Mouse (Mus musculus) ES-E14 (cell line): ENCODE results near the gene Cadps2. TPM values are rescaled to one million over a fixed set of nuclear protein-coding genes. Genes with fewer than 3 reads are reported as not detected.

Source experiments
- DNase-seq: peaks from one replicate; pipeline ENCODE4 v3.0.0-alpha.2; 2013; ENCODE audit warnings: low read depth, low spot score
- H3K27ac ChIP-seq: 2 replicates; pipeline ENCODE4 v1.5.1; 2012; ENCODE audit warnings: low read depth, mild to moderate bottlenecking, low read length, moderate library complexity, mixed read lengths; ENCODE audit not compliant: poor library complexity, insufficient read depth, severe bottlenecking
- H3K36me3 ChIP-seq: 2 replicates; pipeline ENCODE4 v1.6.1; 2012; ENCODE audit warnings: mild to moderate bottlenecking, low read length, moderate library complexity, mixed read lengths; ENCODE audit not compliant: control insufficient read depth, poor library complexity, insufficient read depth, severe bottlenecking
- H3K4me1 ChIP-seq, 2 experiments: fragments of 150-350 bp in 1 of 2; sonication (generic) in 1 of 2; 2 replicates each; pipeline ENCODE4 v1.6.1; 2012; ENCODE audit warnings: low read length in 2 of 2, mild to moderate bottlenecking in 1 of 2, mixed read lengths in 1 of 2; ENCODE audit not compliant: control insufficient read depth in 2 of 2, insufficient read depth in 2 of 2, poor library complexity in 1 of 2
- H3K4me3 ChIP-seq, 2 experiments: fragments of 150-350 bp in 1 of 2; sonication (generic) in 1 of 2; 2 replicates each; pipeline ENCODE4 v1.5.1; 2012; ENCODE audit warnings: low read length in 2 of 2, low read depth in 1 of 2, mild to moderate bottlenecking in 1 of 2, mixed read lengths in 1 of 2; ENCODE audit not compliant: insufficient read depth in 1 of 2, poor library complexity in 1 of 2, severe bottlenecking in 1 of 2
- H3K9ac ChIP-seq: 2 replicates; pipeline ENCODE4 v1.6.1; 2012; ENCODE audit warnings: low read depth, mild to moderate bottlenecking, low read length, mixed read lengths; ENCODE audit not compliant: poor library complexity, insufficient read depth, severe bottlenecking
- H3K9me3 ChIP-seq: fragments of 150-350 bp; sonication (generic); 2 replicates; pipeline ENCODE4 v1.6.1; 2012; ENCODE audit warnings: low read depth, mild to moderate bottlenecking, low read length; ENCODE audit not compliant: control insufficient read depth, insufficient read depth
- CHD2 ChIP-seq: IDR thresholded peaks from 2 replicates; pipeline ENCODE4 v1.6.1; 2014; ENCODE audit warnings: mild to moderate bottlenecking, low read depth, low read length, inconsistent platforms
- HCFC1 ChIP-seq: IDR thresholded peaks from 2 replicates; pipeline ENCODE4 v1.6.1; 2012; ENCODE audit warnings: low read length, inconsistent platforms, borderline replicate concordance; ENCODE audit not compliant: insufficient read depth
- MAFK ChIP-seq: IDR thresholded peaks from 2 replicates; pipeline ENCODE4 v1.6.1; 2014; ENCODE audit warnings: mild to moderate bottlenecking, low read depth, low read length, inconsistent platforms; ENCODE audit not compliant: insufficient read depth
- ZC3H11A ChIP-seq: IDR thresholded peaks from 2 replicates; pipeline ENCODE4 v1.6.1; 2012; ENCODE audit warnings: low read depth, mild to moderate bottlenecking, inconsistent platforms, low read length, borderline replicate concordance
- ZNF384 ChIP-seq: IDR thresholded peaks from 2 replicates; pipeline ENCODE4 v1.6.1; 2012; ENCODE audit warnings: low read depth, low read length, inconsistent platforms
- in situ Hi-C, 2 experiments: fragments of 600-800 bp; cut with MboI; formaldehyde crosslinking; loops; one replicate each; pipeline ENCODE4 v1.15.1; 2025; ENCODE audit warnings: low sequenced_read_pairs in 2 of 2, inconsistent platforms in 1 of 2; ENCODE audit not compliant: unreplicated experiment in 2 of 2
- total RNA-seq: library from RNA; depleted of rRNA; stranded (reverse); fragments of 300-350 nt; gene quantifications from 2 replicates; pipeline ENCODE4 v1.2.3, GENCODE M21; 2012

Cadps2 gene
- total RNA-seq, 1 experiment = 0.36 TPM

- Histone ChIP-seq H3K4me1 (no peaks in the 10 kb centered on the region), H3K36me3 (no peaks in the 10 kb centered on the region), H3K4me3 (no peak overlapping the region), H3K9me3 (no peaks in the 10 kb centered on the region), H3K27ac (no peak overlapping the region), H3K9ac (no peak overlapping the region)
- peak; percentile 21 for DNase-seq
- in situ Hi-C loops = no loop called here
- TF ChIP-seq ZNF384 = no peak
- TF ChIP-seq MAFK = no peak
These were observed 81.0 kb downstream of the Cadps2 start for GRCm38 (mm10) chr6:23758249-23758648.

- no peak for DNase-seq
- no peak overlapping the region for H3K9ac ChIP-seq
- H3K4me1 ChIP-seq = no peaks in the 10 kb centered on the region
- no peak overlapping the region for H3K4me3 ChIP-seq
- no peaks in the 10 kb centered on the region for H3K36me3 ChIP-seq
- in situ Hi-C loops = no loop called here
- H3K9me3 ChIP-seq = no peaks in the 10 kb centered on the region
- TF ChIP-seq ZC3H11A (no peak), CHD2 (no peak), ZNF384 (no peak)
- no peak overlapping the region for H3K27ac ChIP-seq
These were observed 90.4 kb downstream of the Cadps2 start for GRCm38 (mm10) chr6:23748823-23749222.

GRCm38 (mm10) chr6:23740010-23740409 is 99.2 kb downstream of the Cadps2 start:
- Histone ChIP-seq H3K4me3 (no peak overlapping the region), H3K36me3 (no peaks in the 10 kb centered on the region), H3K9me3 (no peaks in the 10 kb centered on the region), H3K27ac (no peak overlapping the region), H3K9ac (no peak overlapping the region), H3K4me1 (no peaks in the 10 kb centered on the region)
- no peak for DNase-seq
- no peak for TF ChIP-seq ZC3H11A
- no peak for TF ChIP-seq ZNF384
- TF ChIP-seq CHD2 = no peak
- no peak for TF ChIP-seq HCFC1
- TF ChIP-seq MAFK = no peak
- in situ Hi-C loops = no loop called here

- no peak overlapping the region for H3K4me3 ChIP-seq
- no peaks in the 10 kb centered on the region for H3K4me1 ChIP-seq
- no peak for TF ChIP-seq MAFK
- TF ChIP-seq ZNF384 = no peak
- TF ChIP-seq HCFC1 = no peak
- TF ChIP-seq ZC3H11A = no peak
- TF ChIP-seq CHD2 = no peak
- in situ Hi-C loops = no loop called here
- no peak for DNase-seq
- no peak overlapping the region for H3K27ac ChIP-seq
- H3K9ac ChIP-seq = no peak overlapping the region
- no peaks in the 10 kb centered on the region for H3K9me3 ChIP-seq
- H3K36me3 ChIP-seq = no peaks in the 10 kb centered on the region
These were observed 106.5 kb downstream of the Cadps2 start for GRCm38 (mm10) chr6:23732750-23733149.

GRCm38 (mm10) chr6:23728620-23729019 is 110.6 kb downstream of the Cadps2 start:
- H3K4me3 ChIP-seq = no peak overlapping the region
- in situ Hi-C loops = no loop called here
- H3K4me1 ChIP-seq = no peaks in the 10 kb centered on the region
- DNase-seq = no peak
- TF ChIP-seq MAFK = no peak
- no peaks in the 10 kb centered on the region for H3K36me3 ChIP-seq
- no peak overlapping the region for H3K9ac ChIP-seq
- H3K27ac ChIP-seq = no peak overlapping the region
- H3K9me3 ChIP-seq = no peaks in the 10 kb centered on the region
